Mouse (Mus musculus) forebrain, embryonic 11.5 days (tissue): ENCODE results near the gene Gm732. TPM values are rescaled to one million over a fixed set of nuclear protein-coding genes. Genes with fewer than 3 reads are reported as not detected.

ENCODE experiments used
- ATAC-seq: fragments of 200-750 bp; cut with Nextera tagmentation; replicated peaks from 2 replicates; pipeline ENCODE4 v1.8.0; 2017; ENCODE audit warnings: moderate TSS enrichment; ENCODE audit not compliant: low FRiP score
- DNase-seq: peaks from one replicate; pipeline ENCODE4 v3.0.0-alpha.2; 2017; ENCODE audit warnings: low spot score
- H3K27ac ChIP-seq: fragments of 300-500 bp; sonication (generic); 2 replicates; pipeline ENCODE4 v1.5.1; 2014; ENCODE audit warnings: low read depth, low read length
- H3K27me3 ChIP-seq: fragments of 300-500 bp; sonication (generic); 2 replicates; pipeline ENCODE4 v1.6.1; 2014; ENCODE audit warnings: mild to moderate bottlenecking, low read length, mixed read lengths; ENCODE audit not compliant: control insufficient read depth, insufficient read depth
- H3K36me3 ChIP-seq: fragments of 300-500 bp; sonication (generic); 2 replicates; pipeline ENCODE4 v1.6.1; 2014; ENCODE audit warnings: mild to moderate bottlenecking, low read length, moderate library complexity, mixed read lengths; ENCODE audit not compliant: control insufficient read depth, insufficient read depth
- H3K4me1 ChIP-seq: fragments of 300-500 bp; sonication (generic); replicated peaks from 2 replicates; pipeline ENCODE4 v1.6.1; 2014; ENCODE audit warnings: low read length, mixed read lengths; ENCODE audit not compliant: control insufficient read depth, insufficient read depth
- H3K4me2 ChIP-seq: fragments of 300-500 bp; sonication (generic); 2 replicates; pipeline ENCODE4 v1.6.1; 2014; ENCODE audit warnings: low read depth, mild to moderate bottlenecking, low read length, moderate library complexity, mixed read lengths; ENCODE audit not compliant: severe bottlenecking
- H3K4me3 ChIP-seq: fragments of 300-500 bp; sonication (generic); 2 replicates; pipeline ENCODE4 v1.5.1; 2014; ENCODE audit warnings: low read depth, low read length
- H3K9ac ChIP-seq: fragments of 300-500 bp; sonication (generic); 2 replicates; pipeline ENCODE4 v1.6.1; 2014; ENCODE audit warnings: low read length
- H3K9me3 ChIP-seq: fragments of 300-500 bp; sonication (generic); 2 replicates; pipeline ENCODE4 v1.6.1; 2016; ENCODE audit warnings: low read length, mixed read lengths; ENCODE audit not compliant: control insufficient read depth
- WGBS: fragments of 180-500 bp; shearing (Covaris S2); extraction: QIAGEN DNeasy Blood & Tissue Kit; methylation state at CpG from one replicate; pipeline ENCODE4 v1.1.7; 2014; 5-methylcytosine and 5-hydroxymethylcytosine counted together
- polyA plus RNA-seq: library from polyadenylated mRNA; unstranded; fragments of >200 nt; fragmentation: Nextera tagmentation; extraction: Ambion mirVana; gene quantifications from 2 replicates; pipeline ENCODE4 v1.2.1, GENCODE M21; 2014

The Gm732 gene
- not detected in 2 replicates for polyA plus RNA-seq

DNA sequence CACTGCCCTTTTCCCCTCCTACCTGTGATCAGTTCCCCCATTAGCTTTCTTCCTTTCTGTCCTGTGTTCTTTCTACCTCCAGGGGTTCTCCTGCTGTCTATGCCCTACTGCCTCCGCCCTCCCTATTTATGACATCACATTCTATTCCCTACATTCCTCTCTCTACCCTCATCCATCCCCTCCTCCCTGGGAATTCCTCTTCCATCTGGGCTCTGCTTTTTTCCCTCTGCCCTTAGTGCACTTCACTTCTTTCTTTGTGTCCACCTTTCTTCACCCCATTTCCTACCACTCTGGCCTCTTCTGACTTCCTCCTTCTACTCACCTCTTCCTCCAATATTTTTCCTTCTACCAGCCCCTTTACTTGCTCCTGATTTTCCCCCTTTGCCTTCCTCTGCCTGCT, at the start of gene Gm732:
Gm732 (minus strand) TSS at position 101 of the 400 bp plus-strand sequence.
- no peak for ATAC-seq

More for the DNA sequence above, at the start of gene Gm732:
- H3K4me3 ChIP-seq: no peak within 1 kb of the TSS
- H3K4me1 ChIP-seq: no peaks in the 10 kb centered on the region
- 73% methylated on average over 1 of the region's 1 CpGs for WGBS
- no peak within 1 kb of the TSS for H3K4me2 ChIP-seq
- no peaks in the 10 kb centered on the region for H3K9me3 ChIP-seq
- H3K36me3 ChIP-seq: no peaks in the 10 kb centered on the region
- H3K9ac ChIP-seq: no peak within 1 kb of the TSS
- no peak within 1 kb of the TSS for H3K27ac ChIP-seq
- no peak for DNase-seq
- H3K27me3 ChIP-seq: no peaks in the 10 kb centered on the region

Other genes starting within 250 kb of the Gm732 start
- not detected in 2 replicates for gene Tent5d, start 155.9 kb downstream of the Gm732 start, polyA plus RNA-seq
- 8.7 and 9.5 TPM in 2 replicates for gene 2610002M06Rik, start 132.1 kb downstream of the Gm732 start, polyA plus RNA-seq